Mouse (Mus musculus): Measurements from ENCODE around the gene Tmem168.

DNA sequence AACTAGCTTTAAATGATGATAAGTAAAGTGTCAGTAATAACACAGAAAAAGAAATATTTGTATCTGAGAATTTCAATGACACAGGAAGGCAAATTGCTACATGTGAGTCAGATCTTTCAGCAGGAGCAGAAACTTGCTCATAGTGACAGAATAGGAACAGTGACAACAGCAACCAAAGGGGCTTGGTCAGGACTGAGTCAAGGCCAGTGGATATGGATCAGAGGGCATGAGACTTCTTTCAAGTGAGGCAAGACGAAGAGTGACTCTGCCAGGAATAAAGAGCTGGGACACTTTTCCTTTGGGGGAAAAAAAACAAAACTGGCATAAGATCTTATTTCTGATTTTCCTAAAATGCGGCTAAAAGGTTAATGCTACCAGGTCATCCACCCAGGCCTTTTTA lies 52.6 kb downstream of the Tmem168 start:
- TF ChIP-seq CTCF (IDR thresholded peaks at IDR 0.05; ENCODE audit: extremely low read depth, insufficient read depth, insufficient read length, insufficient replicate concordance): no peak
- TF ChIP-seq POLR2A (IDR thresholded peaks at IDR 0.05; ENCODE audit: low read depth, low read length): no peak
